Mouse (Mus musculus) yolk sac, embryonic 10.5 days (tissue): ENCODE measurements around the gene Agpat3.

Experiments used
- DNase-seq: peaks from one replicate; pipeline ENCODE4 v3.0.0-alpha.2; 2017; ENCODE audit warnings: low spot score

The Agpat3 gene

DNA sequence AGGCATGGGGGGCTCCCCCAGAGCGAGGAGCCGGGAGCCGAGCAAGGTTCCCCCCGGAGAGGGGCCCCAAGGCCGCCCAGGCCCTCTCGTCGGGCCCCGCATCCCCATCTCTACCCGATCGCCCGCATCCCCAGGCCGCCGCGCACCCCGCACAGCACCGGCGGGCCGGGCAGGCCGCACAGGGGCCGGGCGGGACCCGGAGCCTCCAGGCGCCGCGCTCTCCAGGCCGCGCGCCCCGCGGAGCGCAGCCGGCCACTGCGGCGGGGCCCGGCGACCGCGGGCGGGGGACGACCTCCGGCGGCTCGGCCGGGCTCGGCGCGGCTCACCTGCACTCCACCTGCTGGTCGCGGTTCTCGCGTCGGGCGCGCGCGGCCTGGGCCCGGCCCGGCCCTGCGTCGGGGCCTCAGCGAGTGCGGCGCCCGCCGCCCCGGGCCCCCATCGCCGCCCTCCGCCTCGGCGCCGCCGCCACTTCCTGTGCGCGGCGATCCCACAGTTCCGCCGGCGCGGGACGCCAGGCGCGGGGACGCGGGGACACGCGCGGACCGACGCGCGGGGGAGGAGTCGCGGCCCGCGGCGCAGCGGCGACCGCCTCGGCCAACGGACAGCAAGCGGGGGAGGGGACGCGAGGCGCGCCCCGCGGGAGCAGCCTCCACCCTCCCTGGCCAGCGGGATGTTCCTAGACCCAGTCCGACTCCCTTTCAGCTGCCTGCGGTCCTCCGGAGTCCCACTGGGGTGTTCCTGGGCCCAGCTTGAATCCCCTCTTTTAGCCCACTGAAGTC lies at the start of gene Agpat3:
Agpat3 (minus strand) TSS at position 603 of the 779 bp plus-strand sequence.
- DNase-seq: peak; percentile 67

DNA sequence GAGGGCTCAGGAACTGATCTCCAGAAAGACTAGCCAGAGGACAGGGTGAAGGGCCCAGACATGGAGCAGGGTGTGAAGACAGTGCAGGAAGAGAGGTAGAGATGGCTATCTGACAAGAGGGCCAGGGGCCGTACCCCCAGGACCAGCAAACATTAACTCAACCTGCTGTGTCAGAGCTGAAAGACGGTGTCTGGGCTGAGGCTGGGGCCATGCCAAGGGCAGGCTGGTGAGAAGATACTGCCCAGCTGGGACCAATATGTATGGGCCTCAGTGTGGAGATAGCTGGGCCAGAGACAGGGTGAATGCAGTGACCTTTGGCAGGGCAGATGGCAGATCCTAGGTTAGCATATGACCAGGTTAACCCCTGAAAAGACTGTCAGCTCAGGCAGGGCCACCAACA lies 48.8 kb upstream of the Agpat3 start:
- DNase-seq: no peak

DNA sequence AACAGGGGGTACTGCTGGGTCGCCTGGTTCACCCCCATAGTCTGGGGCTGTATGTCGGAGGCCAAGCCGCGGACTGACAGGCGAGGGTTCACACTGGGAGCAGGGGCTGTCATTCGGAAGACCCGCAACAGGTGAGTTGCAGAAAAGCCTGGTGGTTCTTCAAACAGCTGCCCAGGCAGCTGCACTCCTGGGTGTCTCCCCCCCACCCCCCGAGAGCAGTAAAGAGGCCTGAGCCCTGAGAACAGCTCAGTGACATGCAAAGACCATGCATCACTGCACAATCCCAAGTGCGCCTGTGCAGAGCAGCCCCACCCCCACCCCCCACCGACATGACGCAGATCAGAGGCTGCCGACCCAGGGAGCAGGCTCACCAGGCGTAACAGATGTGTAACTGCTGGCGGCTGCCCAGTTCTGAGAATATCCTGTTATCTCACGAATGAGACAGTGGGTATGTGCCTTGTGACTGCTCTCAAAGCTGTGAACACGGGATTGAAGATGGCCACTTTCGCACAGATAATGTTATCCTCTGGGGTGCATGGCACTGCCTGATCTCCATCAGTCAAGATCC lies 46.9 kb upstream of the Agpat3 start:
- DNase-seq: no peak

DNA sequence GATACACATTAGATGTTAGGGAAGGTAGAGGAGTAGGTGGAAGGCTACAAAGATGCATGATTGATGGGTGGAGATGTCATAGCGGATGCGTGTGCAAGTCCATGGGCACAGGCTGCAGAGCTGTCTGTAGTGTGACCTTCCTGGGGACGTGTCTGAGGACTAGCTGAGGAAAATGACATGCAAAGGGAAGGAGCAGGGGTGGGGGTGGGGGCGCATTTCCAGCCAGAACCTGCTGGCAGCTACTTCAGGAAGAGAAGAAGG lies 44.3 kb upstream of the Agpat3 start:
- DNase-seq: no peak

DNA sequence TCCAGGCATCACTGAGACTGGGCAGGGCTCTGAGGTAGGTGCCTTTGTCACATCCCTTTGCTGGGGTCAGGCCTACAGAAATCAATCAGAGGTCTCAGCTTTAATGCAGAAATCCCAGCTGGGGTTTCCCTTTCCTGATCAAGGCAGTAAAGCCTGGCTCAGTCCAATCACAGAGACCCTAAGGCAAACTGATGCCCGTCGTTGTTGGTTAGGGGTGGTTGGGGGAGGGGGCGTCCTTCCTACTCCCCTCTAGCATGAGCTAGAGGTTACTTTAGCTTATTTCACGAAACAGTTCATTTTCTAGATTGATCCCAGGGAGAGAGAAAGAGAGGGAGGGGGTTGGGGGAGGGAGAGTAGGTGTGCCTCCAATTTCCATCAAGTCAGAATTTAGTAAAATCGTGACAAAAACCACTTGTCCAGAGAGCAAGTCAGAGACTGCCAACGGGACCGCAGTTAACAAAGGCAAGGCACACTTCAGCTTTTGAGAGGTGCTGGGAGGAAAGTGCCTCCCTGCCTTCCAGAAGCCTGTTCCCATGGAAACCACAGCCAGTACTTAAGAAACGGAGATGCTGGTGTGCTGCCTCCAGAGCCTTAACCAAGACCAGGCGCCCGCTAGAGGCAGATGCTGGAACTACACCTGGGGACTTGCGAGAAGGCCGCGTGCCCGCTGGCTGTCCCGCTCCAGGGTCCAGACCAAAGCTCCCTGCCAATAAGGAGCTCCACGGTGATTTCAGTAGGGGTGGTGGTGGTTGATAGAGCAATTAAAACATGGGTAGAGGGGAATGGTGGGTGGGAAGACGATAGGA lies 43.7 kb upstream of the Agpat3 start:
- DNase-seq: peak; percentile 84

DNA sequence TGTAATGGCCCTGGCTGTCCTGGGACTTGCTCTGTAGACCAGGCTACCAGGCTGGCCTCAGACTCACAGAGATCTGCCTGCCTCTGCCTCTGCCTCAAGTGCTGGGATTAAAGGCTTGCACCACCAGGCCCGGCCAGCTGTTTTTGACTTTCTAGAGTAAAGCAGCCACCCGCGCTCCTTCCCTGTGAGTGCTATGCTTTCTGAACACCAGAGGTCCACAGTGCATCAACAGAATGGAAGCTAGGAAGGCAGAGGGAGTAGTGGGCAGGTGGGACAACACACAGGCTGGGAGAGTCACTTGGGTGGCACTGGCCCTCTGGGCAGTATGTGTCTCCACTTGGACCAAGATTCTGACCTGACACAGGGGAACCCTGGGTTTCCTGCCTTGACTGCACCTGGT lies 43.1 kb upstream of the Agpat3 start:
- no peak for DNase-seq

DNA sequence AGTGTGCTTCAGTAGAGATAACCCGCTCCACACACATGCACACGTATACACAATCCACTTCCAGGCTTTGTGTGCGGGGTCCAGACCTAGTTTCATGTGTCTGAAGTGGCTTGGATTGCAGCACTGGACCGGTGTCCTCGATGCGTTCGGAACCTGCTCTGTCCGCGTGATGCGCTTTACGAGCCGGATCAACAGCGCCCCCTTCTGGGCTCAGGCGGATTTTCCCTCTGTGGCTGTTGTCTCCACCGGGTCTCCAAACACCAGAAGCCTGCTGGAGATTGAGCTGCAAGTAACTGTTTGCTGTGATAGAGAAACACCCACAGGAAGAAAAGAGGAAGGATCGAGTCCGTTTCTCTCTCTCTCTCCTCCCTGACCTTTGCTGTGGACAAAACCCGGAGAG lies 39.8 kb upstream of the Agpat3 start:
- peak; percentile 50 for DNase-seq

DNA sequence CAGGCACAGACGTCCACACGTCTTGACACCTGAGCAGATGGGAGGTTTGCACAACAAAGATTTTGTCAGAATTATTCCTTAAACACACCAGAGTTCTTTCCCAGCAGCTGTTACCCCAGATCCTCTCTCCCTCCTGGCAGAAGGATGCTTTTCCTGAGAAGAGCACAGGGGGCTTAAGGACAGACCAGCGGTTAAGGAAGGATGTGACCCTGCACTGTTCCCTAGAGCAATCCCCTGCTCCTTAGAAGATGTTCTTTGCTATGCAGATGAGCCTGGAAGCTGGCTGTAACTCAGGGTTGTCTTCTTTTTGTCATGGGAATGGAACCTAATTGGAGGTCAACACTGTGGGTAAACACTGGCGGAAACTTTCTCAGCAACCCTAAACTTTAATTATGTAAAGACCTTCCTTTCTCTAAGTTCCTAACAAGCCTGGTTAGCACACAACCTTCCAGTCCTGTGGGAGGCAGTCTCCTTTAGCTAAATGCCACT lies 38.7 kb upstream of the Agpat3 start:
- no peak for DNase-seq

DNA sequence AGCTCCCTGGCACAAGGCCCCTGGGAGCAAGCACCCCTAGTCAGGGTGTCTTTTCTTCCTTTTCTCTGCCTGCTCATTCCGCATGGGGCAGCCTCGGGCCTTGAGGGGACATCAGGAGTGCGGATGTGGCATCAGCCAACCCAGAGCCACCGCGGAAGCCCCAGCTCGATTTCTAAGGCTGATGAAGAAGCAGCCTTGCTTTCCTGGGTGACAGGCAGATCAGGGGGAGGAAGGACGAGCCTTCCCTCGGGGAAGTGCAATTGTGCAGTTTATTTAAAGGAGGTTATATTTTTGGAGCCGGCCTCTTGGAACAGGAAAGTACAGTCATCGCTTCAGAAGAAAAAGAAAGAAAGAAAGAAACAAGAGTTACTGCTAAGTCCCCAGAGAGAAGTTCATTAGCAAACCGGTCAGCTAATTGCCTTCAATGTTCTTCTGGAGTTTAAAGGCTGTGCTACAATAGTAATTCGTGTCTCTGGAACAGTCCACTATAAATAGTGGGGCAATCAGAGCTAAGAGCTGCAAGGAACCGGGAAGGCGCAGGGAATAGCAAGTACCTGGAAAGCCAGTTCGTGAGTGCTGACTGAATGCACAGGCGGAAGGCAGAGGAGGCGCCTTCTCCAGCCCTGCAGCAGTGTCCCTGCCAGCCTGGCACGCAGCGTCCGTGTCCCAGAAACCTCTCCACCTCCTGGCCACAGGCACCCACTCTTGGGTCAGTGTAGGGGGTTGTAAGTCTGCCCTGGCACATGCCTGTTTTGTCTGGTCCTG lies 36.1 kb upstream of the Agpat3 start:
- DNase-seq: no peak

DNA sequence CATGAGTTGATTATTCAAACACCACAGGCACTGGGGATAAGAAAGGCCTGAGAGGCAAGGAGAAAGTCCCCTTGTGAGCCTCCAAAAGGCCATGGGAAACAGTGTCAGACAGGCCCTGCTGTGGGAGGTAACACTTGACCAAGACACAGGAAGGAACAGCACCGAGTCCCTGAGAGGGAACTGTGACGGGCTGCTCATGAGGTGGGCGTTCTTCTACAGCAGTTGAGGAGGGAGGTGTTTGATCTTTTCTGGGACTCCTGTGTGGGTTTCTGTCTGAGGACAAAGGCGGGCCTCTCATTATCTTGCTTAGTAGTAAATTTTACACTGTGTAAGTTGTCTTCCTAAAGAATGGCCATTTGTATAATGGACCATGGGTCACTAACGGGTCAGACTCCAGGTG lies 33.2 kb upstream of the Agpat3 start:
- no peak for DNase-seq

DNA sequence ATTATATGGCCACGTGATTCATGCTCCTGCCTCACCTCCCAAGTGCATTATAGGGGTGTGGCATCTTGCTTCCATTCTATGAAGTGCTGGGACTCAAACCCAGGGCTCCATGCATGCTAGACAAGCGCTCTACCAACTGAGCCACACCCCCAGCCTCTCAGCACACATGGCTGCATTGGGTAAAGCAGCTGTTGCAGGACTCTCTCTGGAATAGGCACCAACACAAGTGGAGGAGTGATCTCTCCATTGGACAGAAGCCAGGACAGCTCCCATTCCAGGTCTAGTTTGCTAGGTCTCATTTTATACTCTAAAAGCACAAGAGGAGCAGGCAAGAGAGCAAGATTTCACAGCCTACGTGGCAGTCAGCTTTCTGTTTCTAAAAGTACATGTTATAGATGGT lies 31.3 kb upstream of the Agpat3 start:
- DNase-seq: no peak

DNA sequence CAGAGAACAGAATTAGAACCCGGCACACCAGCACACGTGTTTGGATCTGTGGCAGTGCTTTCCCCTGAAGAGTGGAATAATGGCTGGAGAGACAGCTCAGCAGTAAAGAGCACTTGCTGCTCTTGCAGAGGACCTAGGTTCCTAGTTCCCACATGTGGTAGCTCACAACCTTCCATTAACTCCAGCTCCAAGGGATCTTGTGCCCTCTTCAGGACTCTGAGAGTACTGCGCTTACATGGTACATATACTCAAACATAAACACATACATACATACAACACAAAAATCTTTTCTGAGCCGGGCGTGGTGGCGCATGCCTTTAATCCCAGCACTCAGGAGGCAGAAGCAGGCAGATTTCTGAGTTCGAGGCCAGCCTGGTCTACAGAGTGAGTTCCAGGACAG lies 26.2 kb upstream of the Agpat3 start:
- DNase-seq: no peak

DNA sequence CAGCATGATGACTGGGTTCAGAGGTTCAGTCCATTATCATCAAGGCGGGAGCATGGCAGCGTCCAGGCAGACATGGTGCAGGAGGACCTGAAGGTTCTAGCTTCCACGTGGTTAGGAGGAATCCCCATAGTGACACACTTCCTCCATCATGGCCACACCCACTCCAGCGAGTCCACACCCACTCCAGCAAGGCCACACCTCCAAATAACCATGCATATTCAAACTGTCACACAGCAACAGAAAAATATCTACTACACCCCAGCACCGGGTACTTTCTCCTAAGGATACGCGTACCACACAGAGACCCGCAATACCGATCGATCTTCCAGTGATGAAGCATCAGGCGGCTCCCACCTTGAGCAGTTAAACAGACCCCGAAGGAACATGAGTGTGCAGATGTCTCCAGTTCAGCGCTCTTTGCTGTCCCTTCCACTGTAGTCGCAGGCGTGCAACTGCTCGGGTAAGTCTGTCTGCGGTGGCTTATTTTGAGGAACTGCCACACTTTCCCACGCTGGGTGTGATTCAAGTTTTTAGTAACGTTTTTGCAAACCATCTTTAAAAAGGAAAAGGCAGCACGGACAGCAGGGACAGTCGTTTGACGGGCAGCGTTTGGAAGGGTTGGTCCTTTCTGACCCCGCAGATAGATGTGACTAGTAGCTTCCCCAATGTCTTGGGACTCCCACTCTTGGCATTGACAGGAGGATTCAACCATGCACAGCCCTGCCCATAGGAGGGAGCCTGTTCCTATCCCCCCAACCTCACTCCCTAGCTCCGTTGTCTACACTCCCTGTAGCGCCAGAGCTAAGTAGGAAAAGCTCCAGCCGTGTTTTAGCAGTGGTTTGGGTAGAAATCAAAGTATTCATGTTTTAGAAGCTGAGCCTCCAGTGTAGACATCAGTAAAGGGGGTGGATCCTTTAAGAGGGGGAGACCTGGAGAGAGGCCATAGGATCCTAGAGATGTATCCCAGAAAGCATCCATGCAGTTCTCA lies 20.7 kb upstream of the Agpat3 start:
- DNase-seq: no peak

DNA sequence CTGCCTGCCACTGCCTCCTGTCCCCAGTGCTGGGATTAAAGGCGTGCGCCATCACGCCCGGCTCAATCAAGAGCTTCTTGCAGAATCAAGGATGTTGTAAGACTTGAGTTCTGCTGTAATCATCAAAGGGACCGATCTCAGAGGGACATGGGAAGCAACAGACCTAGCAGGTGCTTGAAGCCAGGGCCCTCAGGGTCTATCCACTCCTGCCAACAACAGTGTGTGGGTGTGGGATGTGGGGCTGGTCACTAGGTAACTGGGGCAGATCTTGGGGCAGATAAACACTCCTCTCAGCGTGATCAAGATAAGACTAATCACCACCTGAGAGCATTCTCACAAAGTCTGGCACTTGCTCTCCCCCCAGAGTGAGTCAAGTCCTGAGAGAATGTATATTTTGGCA lies 19.5 kb upstream of the Agpat3 start:
- DNase-seq: no peak

DNA sequence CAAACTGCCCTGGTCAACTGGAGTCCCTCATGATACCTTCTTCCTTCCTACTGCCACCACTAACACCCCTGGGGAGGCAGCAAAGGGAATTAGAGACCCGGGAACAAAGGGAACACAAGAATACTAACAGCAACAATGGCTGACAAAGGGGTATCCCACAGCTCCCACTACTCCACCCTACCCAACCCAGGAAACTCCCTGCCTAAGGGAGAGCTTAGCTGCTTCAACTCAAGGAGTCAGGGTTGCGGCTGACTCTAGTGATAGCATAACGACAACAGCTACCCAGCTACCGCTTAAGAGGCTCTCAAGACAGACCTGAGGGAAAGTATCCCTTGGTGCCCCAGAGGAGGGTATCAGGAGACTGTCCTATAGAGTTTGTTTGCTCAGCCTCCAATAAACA lies 15.3 kb upstream of the Agpat3 start:
- DNase-seq: no peak

DNA sequence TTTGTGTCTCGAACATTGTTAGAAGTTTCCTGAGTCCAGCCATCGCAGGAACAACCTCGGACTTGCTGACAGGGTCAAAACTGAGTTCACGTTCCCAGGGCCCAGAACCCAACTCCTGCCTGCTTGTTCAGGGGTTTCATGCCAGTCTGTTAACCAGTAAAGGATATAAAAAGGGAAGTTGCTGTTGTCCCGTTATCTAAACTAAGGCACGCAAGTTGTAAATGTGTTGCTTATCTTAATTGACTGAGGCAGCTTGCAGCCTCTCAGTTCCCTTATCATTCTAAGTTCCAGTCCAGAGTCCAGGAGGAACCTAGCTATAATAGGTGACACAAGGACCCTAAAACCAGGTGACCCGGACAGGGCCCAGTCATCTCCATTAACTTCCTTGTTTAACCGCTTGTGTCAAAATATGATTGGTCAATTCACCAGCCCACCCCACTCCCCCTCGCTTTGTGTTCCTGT lies 14.6 kb upstream of the Agpat3 start:
- DNase-seq: peak; percentile 76

DNA sequence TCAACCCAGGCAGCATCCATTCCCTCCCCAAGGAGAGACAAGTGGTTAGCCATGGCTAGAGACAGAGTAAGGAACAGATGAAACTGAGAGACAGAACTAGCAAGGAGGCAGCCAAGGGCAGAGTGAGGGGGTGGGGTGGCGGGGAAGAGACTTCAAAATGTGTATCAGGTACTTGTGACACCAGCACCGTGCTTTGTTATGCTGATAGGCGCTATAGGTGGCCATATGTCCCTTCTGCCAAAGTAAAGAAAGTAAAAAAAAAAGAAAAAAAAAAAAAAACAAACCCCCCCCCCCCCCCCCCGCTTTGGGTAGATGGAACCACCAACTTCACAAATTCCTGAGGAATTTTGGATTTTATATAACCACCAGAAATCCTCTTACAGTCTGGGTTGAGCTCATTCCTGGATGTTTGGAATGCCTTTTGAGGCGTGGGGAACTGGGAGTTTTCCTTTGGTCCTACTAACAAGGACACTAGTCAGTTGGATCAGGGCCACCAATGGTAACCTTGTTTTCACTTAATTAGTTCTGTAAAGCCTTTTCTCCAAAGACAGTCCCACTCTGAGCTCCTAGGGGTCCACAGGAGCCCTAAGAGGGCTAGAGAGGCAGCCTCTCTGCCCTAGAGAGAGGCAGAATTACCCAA lies 14.0 kb upstream of the Agpat3 start:
- no peak for DNase-seq

DNA sequence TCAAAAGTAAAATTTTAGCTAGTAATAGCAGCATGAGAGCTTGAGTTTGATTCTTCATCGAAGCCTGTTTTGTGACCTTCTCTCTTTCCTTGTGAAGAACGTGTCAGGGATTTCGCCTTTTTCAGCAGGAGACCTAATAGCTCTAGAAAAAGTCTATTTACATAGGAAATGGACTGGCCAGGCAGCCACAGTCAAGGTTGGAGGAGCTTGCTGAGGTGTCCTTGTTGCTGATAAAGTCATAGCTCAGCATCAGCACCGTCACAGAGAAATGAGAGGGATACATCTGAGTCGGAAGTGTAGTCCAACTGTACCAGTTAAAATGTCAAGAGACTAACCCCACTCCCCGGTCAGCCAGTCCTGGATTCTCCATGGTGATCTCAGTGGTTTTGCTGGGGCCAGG lies 13.3 kb upstream of the Agpat3 start:
- DNase-seq: no peak

DNA sequence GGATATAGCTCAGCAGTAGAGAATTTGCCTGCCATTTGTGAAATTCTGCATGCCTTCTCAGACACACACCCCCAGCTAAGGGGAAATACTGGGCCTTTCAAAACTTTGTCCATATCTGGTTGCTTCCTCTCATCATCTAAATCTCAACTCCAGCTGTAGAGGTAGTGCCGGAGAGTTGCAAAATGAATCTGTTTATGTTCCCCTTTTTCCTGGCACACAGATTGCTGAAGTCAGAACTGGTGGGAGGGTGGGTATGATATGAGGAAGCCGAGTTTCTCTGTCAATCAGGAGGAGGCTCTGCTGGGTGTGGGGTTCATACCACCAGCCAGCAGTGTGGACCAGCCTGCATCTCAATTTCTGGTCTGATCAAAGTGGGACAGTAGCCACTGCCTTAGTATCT lies 11.8 kb upstream of the Agpat3 start:
- DNase-seq: no peak

DNA sequence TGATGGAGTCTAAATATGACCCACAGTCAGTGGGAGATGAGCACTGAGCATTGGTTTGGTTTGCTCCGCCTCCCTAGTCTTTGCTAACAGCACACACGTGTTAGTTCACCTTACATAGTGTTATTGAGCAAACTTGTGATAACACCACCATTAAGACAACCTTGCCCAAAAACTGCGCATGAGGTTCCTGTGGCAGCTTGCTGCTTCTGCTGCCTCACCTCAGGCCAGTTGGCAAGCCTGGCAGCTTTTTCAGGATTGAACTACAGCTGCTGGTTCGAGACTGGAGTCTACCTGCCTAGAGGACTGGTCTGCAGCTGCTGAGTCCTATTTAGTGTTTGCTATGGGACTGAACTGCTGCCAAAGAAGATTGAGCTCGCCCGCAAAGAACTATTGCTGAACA lies 11.1 kb upstream of the Agpat3 start:
- DNase-seq: no peak

DNA sequence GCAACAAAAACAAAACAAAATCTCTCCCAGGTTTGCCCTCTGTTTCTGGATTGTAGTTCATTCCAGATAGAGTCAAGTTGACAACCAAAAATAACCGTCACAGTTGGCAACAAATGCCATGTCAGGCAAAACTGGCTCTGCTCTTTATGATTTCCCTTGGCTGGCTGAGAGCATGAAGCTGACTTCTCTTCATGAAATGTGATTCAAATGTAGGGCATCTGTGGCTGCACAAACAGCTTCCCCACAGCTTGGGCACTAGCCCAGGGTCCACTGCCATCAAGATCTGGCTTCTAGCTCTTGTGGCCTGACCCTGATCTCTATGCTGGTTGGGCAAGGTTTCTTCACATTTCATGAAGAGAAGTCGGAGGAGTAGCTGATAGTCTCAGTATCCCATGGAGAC lies 9.7 kb upstream of the Agpat3 start:
- DNase-seq: no peak
